Mouse (Mus musculus): ENCODE data around the gene Rps24. TPM values are rescaled to one million over a fixed set of nuclear protein-coding genes. Genes with fewer than 3 reads are reported as not detected.
"Not testable (repeated sequence)": the region's sequence is repeated elsewhere in the genome, so short reads cannot be mapped to it uniquely, and the experiment has no call there.

Rps24 gene
- total RNA-seq (2022): 100 to 1,000 TPM; 784 to 930 (median 855) TPM

DNA sequence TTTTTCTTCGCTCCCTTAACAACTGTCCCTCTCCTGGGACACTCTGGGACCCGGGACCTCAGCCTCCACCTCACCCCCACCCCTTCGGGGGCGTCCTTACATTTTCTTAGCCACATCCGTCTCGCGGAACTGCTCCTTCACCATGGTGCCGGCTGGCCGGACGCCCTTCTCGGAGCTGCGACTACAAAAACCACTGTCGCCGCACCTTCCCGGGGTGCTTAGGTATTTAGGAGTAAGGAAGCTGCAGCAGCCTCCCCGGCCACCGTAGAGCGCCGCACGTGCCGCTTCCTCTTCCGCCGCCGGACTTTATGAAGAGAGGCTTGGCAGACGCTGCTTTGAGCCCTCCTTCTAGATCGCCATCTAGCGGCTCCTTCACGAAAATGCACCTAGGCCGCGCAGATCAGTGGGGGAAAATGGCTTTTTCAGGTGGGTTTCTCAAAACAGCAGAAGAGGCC lies at the start of gene Rps24, which contains the start of gene Polr3a:
Rps24 (plus strand) TSS at position 353 of the 455 bp plus-strand sequence.
Polr3a (minus strand) TSS at position 286 of the 455 bp plus-strand sequence.
- DNase-seq (ENCODE audit: low spot score in 2 of 2): peak; percentile 89 to 92

DNA sequence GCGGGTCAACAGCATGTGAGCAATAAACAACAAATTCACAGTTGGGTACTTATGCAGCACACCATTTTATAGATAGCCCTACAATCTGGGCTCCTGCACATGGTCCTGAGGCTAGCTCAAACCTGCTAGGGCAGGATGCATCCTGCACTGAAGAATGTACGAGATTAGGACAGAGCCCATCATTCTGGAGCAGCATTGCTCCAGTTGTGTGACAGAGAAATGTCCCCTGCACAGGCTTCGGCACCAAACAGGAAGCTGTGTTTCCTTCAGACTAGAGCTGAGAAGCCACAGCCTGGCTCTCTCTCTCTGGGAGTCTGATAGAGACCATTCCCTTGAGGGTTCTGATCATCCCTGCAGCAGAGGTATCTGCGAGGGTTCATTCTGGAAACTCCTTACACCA lies 43.4 kb upstream of the Rps24 start:
- DNase-seq (ENCODE audit: low spot score in 2 of 2): not testable (repeated sequence)

- DNase-seq (ENCODE audit: low spot score in 2 of 2): no peak
Measured at GRCm38 (mm10) chr14:24458191-24458590, 28.7 kb upstream of the Rps24 start.

DNA sequence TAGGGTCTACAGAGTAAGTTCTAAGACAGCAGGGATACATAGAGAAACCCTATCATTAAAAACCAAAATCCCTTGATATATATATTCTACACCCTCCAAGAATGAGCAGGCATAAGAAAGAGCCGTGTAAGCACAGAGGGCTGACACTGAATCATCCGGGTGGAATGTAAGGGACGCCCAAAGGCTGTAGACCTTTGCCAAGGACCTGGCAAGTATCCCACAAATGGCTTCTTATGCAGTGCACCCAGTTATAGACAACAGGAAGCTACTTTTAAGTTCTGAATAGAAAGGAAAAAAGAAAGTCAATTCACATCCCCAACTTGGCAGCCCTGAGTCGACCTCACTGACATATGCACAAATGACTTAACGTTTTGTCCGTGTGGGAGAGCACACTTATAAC lies 18.1 kb upstream of the Rps24 start:
- no peak for DNase-seq (ENCODE audit: low spot score in 2 of 2)

DNA sequence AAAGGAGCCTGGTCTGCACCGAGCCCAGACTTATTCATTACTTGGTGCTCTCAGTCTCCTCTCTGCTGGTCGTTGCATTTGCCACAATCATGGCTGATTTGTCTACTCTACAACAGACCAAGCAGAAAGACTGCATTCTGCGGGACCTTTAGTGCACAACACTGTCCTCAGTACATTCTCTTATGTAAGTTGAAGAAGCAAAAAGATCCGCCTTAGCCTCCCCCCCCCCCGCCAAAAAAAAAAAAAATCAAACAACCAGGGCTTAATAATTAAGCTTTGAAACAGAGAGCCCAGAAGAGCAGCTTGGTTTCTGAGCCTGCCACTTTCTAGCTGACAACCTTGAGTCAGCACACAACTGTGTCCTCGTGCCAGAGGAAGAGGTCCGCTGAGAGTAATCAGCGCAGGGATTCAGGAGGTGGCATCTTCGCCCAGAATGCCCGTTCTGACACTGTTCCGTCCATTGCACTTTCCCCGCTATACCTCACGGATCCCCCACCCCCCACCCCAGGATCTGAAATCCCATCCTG lies 621 bp upstream of the Rps24 start:
- no peak for DNase-seq (ENCODE audit: low spot score in 2 of 2)

- not testable (repeated sequence) for DNase-seq (ENCODE audit: low spot score in 2 of 2)
Measured at GRCm38 (mm10) chr14:24489772-24490171, 2.8 kb downstream of the Rps24 start.

GRCm38 (mm10) chr14:24490468-24491265 lies 3.7 kb downstream of the Rps24 start:
- DNase-seq (ENCODE audit: low spot score in 2 of 2): peak; percentile 96 to 98

DNA sequence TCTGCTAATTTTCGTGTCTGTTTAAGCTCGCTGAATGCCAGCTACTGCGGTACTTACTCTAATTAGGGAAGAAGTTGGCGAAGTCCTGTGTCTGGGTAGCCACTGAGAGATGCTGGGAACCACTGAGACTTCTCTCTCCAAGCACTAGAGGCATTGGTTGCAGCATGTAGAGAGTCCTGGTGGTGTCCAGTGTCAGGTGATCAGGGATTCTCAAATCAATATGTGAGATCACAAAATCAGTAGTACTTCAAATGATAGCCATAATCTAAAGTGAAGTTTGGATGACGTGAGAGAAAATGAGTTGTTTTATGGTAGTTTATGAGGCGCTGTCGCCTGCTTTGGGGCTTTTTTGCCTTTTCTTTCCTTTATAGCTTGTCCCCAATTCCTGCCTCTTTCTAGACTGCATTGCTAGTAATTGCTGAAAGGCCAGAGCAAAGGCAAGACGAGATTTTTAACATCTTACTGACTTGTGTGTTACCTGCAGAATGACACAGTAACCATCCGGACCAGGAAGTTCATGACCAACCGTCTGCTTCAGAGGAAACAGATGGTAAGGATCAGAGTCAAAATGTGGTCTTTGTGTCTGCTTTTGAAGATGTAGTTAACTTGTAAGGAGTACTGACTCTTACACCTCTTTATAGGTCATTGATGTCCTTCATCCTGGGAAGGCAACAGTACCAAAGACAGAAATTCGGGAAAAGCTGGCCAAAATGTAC lies 4.5 kb downstream of the Rps24 start:
- DNase-seq (ENCODE audit: low spot score in 2 of 2): no peak

DNA sequence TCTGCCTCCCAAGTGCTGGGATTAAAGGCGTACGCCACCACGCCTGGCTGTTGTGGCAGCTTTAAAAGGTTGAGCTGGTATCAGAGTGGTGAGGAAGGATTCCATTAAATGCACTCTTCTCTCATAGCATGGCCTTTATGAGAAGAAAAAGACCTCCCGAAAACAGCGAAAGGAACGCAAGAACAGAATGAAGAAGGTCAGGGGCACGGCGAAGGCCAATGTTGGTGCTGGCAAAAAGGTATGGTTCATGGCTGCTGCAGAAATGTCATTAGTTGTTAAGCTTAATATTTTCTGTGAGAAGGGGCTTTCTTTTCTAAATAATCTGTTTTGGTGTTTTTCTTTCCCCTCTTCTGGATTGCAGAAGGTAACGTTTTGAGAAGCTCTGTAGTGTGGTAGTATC lies 6.3 kb downstream of the Rps24 start:
- no peak for DNase-seq (ENCODE audit: low spot score in 2 of 2)

DNA sequence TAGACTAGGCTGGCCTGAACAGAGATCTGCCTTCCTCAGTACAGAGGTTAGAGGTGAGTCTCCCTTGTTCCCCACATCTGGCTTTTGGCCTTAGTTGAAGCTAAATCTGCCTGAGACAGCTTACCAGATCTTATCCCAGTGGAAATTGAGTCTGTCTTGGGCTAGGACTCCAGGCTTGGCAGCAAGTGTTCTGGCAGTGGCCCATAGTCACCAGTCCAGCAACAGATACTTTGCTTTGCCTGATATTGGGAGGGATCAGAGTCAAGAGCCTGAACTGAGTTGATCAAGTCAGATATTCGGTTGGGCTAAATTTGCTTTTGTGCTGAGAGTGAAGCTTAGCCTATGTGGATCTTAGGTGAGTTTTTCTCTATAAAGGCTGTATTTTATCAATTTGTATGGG lies 9.6 kb downstream of the Rps24 start:
- DNase-seq (ENCODE audit: low spot score in 2 of 2): no peak

GRCm38 (mm10) chr14:24497443-24497842 lies 10.5 kb downstream of the Rps24 start:
- no peak for DNase-seq (ENCODE audit: low spot score in 2 of 2)

GRCm38 (mm10) chr14:24498561-24499255 lies 11.8 kb downstream of the Rps24 start:
- DNase-seq (ENCODE audit: low spot score in 2 of 2): no peak

DNA sequence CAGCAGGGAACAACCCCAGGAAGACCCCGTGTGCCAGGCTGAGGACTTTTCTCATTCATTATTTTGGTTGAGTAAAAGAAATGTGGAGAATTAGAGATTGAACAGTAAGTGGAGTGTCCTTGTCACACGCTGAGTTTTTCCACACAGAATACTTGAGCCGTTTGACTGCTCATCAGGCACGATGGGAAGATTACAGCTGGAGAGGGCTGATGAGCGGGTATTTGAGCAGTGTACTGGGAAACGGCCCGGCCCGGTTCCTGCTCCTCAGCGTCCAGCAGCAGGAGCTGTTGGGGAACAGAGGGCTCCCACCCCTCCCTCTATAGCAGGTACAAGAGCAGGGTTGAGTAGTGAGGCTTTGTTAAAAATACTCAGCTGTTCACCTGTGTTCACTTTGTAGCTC lies 12.6 kb downstream of the Rps24 start:
- DNase-seq (ENCODE audit: low spot score in 2 of 2): no peak

DNA sequence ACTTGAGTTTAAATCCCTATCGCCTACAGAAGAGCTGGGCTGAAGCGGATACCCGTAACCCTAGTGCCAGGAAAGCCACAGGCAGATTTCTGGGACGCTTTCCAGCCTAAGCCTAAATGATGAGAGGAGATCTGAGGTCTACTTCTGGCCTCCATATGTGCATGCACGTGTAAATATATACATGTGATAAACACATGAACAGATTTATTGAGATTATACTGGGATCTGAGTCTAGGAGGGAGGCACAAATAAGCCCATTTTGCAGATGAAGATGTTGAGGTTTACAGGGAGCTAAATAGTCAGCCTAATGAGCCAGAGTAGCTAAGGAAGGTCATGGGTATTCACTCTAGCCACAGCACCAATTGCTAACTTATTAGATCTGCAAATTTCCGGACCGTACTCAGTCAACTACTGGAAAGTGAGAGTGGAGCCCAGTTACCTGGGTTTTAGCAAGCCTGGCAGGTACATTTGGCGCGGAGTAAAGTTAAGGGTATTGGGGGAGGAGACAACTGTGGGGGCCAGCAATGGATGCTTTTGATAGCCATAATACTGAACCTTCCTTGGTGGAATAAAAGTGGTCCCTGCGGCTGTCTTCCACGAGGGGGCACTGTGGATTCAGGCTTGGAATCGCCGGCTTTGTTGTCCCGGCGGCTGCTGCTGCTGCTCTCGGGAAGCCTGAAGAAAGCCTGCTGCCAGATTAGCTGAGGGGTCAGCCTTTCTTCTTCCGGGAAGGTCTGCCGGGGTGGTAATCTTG lies 13.3 kb downstream of the Rps24 start:
- DNase-seq (ENCODE audit: low spot score in 2 of 2): peak; percentile 72 to 88

GRCm38 (mm10) chr14:24500845-24501186 lies 13.9 kb downstream of the Rps24 start:
- no peak for DNase-seq (ENCODE audit: low spot score in 2 of 2)

DNA sequence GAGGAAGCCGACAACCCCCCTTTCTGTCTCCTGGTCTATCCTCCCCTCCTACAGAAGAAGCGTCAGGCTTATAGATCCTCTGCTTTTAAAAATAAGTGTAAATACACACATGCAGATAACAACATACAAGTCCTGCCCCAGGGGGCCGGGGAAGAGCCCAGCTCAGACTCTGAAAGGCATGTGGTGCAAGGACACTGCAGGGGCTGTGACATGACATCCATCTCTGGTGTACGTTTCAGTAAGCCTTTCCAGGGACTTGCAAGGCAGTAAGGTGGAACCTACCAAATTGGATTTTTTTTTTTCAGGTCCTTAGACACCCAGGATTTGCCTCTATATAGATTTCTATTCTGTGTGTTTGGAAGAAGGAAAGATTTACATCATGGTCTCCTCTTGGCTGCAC lies 14.3 kb downstream of the Rps24 start:
- no peak for DNase-seq (ENCODE audit: low spot score in 2 of 2)

DNA sequence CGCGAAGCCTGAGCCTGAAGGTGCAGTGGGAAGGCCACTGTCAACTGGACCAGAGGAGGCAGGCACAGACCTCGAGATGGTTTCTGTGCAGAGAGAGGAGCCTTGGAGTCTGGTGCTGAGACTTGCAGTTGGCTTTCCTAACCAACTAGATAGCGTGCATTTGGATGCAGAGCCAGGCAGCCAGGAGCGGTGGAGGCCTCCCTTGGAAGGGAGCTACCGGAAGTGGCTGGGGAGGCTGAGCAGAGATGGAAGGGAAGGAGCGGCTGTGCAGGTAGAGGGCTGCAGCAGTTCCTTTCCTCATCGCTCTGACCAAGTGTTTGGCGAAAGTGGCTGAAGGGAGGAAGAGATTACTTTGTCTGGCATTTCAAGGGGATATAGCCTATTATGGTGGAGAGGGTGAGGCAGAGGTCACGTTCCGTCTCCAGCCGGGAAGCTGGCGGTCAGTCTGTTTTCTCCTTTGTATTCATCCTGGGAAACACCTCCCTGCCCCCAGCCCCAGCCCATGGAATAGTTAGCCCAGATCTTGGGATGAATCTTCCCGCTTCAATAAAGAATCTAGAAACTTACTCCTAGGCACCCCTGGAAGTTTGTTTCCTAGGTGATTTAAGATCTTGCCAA lies 20.6 kb downstream of the Rps24 start:
- DNase-seq (ENCODE audit: low spot score in 2 of 2): no peak

- no peak for DNase-seq (ENCODE audit: low spot score in 2 of 2)
Measured at GRCm38 (mm10) chr14:24508070-24508773, 21.3 kb downstream of the Rps24 start.

- DNase-seq (ENCODE audit: low spot score in 2 of 2): no peak
Measured at GRCm38 (mm10) chr14:24509557-24509956, 22.6 kb downstream of the Rps24 start.

DNA sequence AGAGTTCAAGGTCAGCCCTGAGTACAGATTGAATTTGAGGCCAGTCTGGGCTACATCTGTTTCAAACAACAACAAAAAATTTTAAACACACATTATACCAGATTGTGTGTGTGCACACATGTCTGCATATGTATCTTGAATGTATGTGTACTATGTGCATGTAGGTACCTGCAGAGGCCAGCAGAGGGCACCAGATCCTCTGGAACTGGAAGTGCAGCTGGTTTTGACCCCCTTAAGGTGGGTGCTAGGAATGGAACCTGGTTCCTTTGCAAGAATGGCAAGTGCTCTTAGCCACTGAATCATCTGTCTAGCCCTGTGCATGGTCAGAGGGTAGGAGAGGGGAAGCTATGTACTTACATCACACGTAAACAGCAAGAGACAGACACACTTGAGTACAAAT lies 23.3 kb downstream of the Rps24 start:
- no peak for DNase-seq (ENCODE audit: low spot score in 2 of 2)
